Mouse (Mus musculus) cerebellum, adult 2 months (tissue): ENCODE results near the gene Mast4.

Experiments used
- CTCF ChIP-seq: fragments of 200-500 bp; IDR thresholded peaks from 2 replicates; pipeline ENCODE4 v1.5.1; 2011; ENCODE audit warnings: low read depth, mild to moderate bottlenecking, control low read depth, low read length, moderate library complexity, borderline replicate concordance; ENCODE audit not compliant: insufficient read depth
- POLR2A ChIP-seq: fragments of 200-500 bp; IDR thresholded peaks from 2 replicates; pipeline ENCODE4 v1.6.1; 2011; ENCODE audit warnings: low read length, control low read depth, borderline replicate concordance; ENCODE audit not compliant: insufficient read depth

DNA sequence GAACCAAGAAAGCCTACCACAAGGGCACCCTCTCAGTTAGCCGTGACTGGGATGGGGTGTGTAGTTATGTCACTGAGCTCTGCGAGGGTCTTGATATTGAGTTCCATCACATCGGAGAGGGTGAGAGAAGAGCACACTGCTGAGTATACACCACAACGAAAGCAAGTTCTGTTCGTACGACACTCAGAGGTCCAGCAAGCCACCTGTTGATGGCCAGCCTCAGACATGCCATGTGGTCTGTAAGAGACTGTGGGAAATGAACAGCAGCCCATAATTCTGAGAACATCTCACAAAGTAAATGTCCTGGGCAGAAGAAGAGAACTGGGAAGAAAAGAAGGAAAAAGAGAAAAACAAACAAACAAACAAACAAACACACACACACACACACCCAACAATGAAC is 255.5 kb downstream of the Mast4 start:
- TF ChIP-seq CTCF (no peak), POLR2A (no peak)
